Mouse (Mus musculus) right cerebral cortex, postnatal 25 days (tissue): ENCODE data around the gene Ccdc149.

ENCODE experiments used
- DNase-seq: peaks from one replicate; pipeline ENCODE4 v3.0.0; 2022

Gene Ccdc149

DNA sequence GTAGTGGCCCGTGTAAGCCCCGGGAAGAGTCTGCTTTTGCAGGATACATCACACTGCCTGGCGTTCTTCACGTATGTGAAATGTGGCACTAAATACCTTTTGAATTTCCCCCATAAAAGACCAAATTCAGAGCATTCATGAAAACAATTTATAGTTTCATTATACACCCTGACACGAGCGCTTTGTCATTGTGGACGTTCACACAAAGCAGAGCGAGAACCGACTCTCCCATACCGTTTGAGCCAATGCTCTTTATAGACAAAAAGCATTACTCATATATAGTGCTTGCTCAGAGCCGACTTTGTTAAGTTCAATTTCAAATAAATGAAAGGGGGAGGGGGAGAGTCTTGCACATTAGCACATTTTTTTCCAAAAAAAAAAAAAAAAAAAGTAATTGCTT, 31.0 kb downstream of the Ccdc149 start:
- no peak for DNase-seq

DNA sequence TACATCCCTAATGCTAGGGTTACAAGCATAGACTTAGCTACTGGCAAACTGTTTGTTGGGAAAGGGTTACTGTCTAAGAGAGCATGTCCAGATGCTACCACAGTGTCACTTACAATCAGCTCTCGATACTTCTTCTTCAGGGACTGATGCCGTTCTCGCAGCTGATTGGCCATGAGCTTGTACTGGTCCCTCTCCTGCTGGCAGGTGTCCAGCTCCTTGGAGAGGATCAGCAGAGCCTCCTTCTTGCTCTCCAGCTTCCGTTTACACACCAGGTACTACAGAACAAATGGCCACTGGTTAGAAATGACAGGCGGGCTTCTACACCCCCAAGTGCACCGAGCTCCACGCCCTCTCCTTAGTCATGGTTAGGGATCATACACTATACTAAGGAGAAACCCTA, 32.4 kb downstream of the Ccdc149 start:
- no peak for DNase-seq

DNA sequence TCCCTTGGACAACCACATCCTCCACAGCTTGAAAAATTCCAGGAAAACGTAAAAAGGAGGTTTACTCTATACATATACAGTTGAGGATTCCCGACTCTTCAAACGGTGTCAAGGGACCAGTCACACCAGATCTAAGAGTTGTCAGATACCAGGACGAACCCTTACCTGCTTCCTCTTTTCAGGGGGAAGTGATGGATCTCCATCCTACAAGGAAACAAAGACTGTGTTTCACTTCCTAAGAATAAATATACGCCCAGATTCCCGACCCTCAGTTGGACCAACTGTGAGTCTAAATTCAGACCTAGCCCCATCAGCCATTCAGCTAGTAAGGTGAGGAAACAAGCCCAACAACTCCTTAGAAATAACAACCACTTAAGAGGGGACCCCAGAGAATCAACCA, 35.8 kb downstream of the Ccdc149 start:
- no peak for DNase-seq

DNA sequence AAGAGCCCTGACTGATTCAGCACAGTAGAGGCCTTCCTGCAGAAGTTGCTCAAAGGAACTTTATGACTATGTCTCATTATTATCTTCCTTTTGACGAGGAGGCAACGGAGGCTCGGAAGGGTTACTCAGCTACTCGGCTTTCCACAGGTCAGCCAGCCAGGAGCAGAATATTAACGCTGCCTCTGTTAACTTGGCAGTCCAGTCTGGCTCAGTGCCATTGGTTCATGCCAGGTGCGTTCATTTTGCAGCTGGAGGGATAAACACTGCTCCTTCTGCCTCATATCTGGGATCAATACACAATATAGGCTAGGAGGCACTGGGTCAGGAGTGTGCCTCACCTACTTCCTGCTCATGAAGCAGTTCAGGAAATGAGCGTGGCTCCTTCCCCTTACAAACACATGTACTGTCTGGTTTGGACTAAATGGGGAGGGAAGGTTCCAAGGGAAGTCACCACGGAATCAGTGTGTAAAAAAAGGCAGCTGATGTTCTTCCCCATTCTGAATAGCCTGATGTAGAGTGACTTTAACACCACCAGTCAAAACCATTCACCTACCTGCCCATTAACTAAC, 40.0 kb downstream of the Ccdc149 start:
- no peak for DNase-seq

DNA sequence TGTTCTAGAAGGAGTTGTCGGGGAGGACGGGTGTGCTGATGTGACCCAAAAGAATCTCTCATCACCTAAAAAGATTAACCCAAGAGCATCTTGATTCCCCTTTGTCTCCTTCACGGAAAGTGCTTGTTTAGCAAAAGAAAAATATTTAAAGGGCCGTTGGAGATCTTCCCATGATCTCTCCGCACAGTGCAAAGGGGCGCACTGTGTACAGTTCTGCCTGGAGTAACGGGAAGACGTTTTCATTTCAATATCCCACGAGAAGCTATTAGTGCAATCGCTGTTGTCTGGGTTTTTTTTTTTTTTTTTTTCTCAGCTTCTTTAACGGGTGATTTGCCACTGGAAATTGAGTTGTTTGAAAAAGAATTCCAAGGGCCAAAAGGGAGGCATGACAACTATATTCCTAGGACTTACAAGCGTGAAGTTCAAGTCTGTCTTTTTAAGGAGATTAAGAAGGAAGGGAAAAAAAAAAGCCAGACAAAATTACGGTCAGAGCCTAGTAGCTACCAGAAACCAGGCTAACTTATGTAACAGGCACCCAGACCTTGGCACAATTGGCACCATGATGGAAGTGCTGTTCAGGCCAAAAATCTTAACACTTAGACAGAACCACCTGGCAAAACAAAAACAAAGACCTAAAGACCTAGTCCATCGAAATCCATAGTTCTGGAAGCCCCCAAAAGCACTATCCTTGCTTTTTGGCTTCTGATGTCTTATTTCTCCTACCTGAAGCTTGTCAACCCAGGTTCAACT, 41.4 kb downstream of the Ccdc149 start:
- DNase-seq = no peak

DNA sequence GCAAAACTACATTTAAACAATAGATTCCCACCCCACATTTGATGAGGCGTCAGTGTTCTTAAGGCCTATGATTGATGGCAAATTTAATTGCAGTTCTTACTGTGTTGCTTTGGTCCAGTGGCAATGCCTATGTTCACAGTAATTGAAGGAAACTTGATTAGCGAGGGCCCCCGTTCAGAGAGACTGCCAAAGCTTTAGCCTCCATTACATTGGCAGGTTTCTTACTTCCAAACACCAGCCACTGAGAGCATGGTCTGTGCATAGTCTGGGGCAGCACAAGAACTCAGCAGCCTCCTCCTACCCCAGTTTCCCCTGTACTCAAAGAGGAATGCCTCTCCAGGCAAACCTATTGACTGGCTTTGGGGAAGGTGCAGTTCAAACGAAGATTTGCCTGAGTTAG, 42.7 kb downstream of the Ccdc149 start:
- no peak for DNase-seq

DNA sequence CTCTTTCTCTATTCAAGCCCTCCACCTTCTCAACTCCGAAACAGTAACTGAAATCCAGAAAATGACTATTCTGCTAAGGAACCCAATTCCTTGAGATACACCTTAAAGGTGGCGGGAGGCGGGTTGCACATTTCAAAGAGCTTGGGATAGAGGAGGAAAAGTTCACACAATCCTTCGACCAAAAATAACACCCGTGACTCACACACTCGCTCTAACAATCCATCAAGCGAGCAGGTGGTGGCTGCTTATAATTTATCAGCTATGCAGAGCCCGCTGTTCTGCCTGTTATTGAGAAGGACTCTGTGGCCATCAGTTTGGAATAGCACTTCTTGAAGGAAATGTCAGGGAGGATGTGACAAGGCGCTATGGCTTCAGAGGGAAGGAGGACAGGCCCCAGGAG, 45.5 kb downstream of the Ccdc149 start:
- DNase-seq = no peak

DNA sequence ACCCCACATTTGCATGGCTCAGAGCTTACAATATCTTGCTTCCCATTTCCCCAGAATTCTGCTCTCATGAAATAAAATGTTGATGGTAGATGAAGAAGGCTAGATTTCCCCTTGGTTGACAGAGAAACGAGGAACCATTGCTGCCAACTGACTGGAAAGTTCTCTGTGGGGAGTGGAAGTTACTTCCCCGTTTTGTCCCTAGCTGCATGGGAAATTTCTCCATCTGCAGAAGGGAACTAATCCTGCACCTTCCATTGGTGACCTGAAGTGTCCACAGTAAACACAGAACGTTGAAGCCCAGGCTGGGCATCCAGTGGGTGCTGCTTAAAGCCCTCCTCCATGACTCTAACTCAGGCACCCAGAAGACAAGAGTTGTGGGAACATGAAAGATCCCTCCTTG, 47.4 kb downstream of the Ccdc149 start:
- DNase-seq = no peak

DNA sequence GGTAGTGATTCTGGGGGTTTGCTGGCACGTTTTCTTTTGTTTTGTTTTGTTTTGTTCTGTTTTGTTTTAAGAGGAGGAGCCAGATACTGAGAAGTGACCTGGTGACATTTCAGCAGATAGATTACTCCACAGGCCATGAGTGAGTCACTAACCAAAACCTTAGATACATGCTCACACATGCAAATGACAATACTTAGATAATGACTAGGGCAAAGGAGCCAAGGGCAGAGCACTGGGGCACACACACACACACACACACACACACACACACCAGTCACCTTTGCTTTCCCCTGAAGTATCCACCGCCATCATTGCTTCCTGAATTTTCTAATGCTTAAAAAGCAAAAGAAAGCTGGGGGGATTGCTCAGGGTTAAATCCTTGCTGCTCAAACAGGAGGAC, 54.8 kb downstream of the Ccdc149 start:
- DNase-seq = no peak

DNA sequence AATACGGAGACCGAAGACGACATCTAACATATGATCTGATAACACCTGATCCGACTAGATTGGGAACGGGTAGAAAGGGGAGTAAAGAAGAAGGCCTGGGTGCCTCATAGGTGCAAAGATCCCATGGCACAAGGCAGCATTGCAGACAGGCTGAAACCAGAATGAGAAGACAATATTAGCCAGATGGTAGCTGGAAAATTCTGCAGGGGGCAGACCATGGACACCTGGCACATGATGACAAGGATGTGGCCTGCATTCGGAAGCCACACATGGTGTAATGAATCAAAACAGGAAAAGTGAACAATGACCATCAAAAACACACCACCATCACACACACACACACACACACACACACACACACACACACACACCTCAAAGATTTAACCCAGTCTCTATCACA, 55.4 kb downstream of the Ccdc149 start:
- DNase-seq = no peak

DNA sequence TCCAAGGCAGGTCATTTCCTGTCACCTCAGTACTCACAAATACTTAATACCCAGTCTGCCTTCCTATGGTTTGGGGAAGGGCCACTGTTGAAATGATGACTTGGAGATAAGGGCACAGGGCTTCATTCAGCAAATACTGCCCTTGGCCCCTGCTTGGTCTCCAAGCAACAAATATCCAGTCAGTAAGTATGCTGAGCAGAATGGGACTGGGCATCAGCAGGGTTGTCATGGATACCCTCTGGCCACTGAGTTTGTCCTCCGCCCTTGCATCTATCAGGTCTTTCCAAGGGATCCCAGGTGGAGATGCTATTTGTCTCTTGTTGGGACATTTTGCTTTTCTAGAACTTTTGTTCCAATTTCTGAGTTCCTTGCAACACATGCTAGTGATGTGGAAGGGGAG, 56.1 kb downstream of the Ccdc149 start:
- no peak for DNase-seq

DNA sequence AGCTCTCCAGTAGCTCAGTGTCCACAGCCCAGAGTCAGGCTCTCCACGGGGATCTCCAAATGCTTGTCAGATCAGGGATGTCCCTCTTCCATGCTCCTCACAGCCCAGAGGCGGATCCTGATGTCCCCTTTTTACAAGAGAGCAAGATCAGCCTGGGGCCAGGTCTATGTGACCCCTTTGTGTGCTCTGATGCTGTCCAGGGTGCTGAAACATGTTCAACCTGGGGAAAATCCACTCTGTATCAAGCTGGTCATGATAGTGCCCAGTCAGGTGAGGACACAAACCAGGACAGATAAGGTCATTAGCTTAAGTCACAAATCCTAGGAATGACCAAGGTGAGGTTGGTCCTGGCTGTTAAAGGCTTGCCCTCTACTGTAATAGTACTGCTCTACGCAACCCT, 59.8 kb downstream of the Ccdc149 start:
- no peak for DNase-seq

DNA sequence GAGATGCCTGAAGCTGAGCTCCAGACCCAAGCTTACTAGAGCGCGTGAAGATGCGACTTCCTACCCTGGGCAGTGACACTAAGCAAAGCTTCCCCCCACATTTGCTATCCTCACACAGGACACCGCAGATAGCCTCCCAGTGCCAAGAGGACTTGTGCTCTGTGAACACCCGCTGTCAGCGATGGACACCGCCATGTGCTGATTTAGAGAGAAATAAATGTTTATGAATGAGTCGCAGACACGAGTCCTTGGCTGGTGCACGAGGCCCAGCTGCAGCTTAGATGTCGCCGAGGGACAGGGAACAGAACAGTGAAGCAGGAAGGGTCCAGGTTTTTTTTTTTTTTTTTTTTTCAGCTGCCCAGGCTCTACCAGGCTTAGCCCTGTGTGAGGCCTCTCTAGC, 61.1 kb downstream of the Ccdc149 start:
- no peak for DNase-seq

DNA sequence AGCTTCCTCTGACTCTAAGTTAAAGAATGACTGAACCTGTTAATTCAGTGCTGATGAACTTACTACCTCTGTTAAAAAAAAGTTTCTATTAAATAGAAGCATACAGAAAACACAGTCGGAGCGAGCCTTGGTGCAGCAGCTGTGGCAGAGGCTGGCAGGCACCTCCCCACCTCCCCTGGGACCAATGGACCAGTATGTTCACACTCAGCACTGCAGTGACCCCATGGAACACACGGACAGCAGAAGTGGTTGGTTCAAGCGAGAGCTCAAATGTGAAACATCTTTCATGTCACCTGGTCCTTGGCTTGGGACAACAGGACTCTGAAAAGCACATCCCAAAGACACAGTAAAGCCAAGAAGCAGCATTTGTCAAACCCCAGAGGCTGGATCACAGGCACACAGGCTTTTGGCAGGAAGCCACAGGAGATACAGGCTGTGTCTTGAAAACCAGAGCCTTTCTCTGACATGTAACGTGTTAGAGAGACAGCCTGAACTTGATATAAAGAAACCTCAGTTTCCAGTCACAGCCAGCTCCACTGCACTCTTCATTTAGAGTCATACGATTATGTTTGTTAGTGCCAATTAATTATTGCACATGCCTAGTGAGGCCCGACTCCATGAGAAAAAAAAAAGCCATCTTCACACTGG, 62.5 kb downstream of the Ccdc149 start:
- no peak for DNase-seq

DNA sequence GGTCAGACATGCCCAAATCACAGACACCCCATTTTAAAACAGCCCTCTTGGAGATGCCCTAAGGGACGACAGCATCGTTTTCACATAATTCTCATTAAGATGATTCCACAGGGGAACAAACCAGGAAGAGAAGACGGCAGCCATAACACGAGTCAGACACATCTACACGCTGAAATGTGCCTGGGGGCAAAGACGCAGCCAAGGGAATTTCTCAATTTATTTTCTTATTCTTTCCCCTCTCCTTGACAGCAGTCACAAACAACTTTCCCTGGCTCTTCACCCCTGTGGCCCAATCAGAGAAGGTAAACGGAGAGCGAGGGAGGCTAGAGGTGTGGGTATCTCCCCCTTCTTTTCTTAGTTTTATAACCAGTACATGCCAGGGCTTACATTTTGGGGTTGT, 66.9 kb downstream of the Ccdc149 start:
- no peak for DNase-seq

DNA sequence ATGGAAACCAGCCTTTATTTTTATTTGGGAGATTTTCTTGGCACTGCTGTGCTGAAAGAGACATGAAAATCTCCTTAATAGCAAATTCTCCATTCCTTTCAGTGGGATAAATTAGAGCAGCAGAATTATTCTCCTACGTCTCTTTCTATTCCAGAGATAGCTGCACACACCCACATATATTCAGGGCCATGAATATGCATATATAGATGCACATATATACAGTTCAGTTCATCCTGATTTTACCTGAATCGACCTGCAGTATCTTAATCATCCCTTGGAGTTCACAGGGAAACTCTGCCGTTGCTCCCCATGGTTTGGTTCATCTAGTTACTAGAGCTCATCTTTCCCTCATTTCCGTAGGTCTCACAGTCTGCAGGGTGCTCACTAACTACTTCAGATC, 77.6 kb downstream of the Ccdc149 start:
- no peak for DNase-seq

DNA sequence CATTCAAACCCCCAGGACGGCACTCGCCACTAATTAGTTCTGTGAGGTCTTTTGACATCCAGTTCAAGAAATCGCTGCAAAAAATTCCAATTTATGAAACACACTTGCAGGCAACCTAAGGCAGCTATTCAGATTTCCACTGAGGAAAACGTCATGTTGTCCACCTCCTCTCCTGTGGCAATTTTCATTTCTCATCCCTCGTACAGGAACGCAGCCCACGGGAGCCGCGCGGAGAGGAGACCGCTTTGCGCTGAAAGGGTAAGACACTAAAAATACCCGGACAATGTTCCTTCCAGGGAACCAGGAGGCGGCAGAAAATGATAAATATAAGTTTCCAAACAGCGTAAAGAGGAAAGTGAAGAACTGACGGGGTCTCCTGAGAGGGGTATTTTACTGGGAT, 79.8 kb downstream of the Ccdc149 start:
- DNase-seq = peak; percentile 61

DNA sequence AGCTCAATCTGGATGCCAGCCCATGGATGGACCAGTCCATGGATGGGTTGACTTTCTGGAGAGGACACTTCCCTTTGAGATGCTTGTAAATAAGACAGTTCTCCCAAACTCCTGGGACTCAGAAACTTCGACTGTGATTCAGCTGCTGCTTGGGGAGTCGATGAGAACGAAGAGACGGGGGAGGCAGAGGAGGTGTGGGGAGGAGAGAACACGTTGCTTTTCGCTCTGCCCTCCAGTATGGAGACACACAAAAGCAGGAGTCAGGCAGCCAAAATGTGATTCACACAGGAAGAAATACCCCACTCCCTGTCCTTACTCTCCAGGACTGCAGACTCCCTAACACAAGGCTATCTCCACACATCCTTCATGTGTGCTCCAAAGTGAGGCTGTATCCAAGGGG, 80.9 kb downstream of the Ccdc149 start:
- DNase-seq = peak; percentile 51

DNA sequence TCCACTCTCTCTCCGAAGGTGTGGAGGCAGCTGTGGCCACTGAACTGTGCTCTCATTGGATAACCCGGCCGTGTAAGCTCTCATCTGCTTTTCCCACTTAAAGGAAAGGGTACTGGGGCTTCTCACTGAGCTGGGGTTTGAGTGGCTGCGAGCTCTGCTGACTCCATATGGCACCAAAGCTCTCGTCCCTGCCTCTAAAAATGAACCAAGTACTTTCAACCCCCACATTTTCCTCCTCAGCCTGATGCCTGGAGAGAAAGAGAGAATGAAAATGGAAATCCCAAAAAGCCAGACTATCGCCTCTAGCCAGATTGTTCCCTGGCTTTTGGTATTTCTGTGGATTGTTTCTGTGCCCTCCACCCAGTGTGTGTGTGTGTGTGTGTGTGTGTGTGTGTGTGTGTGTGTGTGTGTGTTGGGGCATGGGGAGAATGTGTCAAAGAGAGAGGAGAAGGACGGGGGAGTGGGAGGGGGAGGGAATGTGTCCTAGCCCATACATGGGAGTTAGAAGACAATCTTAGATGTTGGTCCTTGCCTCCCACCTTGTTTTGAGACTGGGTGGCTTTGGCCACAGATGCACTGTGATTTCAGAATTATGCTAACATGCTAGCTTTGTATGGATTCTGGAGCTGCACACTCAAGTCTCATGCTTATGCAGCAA, 83.1 kb downstream of the Ccdc149 start:
- peak; percentile 41 for DNase-seq

DNA sequence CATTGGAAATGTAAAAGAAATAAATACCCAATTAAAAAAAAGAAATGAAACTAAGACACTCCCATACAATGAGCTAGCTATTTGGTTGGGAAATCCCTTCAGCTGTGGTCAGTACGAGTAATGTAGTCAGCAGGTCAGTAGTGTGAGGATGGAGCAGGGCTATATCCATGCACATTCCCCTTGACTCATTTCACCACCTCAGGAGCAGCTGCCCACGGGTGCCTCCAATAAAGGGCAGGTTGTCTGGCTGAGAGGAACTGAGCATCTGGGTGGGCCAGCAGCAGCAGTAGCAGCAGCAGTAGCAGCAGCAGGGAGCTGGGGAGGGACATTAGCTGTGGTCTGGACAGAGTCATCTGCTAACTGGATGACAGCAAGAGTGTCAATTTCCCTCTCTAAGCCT, 85.3 kb downstream of the Ccdc149 start:
- DNase-seq = no peak

DNA sequence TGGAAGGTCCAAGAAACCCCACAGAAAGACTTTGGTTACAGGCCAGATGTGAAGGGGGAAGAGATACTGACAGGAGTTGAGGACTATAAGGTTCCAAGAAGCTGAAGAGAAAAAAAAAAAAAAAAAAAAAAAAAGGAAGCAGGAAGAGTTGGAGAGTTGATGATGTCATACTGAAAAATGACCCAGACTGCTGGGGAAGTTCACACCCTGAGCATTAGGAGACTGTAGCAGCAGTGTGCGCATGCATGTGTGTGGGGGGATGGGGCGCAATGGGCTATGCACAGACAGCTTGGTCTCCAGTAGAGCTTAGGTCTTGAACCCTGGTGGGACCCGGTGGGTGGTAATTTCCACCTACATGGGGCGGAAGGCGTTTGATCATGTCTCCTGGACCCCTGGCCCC, 87.6 kb downstream of the Ccdc149 start:
- DNase-seq = no peak

DNA sequence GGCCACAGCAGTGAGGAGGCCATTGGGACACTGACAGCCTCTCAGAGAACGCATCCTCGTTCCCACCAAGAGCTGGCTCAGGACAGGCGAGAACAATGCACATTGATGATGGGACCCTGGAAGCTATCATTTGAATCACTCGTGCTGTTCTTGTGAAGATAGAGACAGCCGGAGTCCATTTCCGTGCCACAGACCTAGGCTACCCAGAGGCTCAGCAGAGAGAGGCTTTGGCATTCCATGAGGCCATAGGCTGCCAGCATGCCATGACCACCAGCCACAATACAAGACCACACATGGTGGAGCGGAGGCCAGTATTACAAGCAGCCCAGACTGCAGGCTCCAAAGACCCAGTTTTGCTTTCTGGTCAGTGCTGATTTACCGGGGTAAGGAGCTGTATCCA, 88.5 kb downstream of the Ccdc149 start:
- DNase-seq = no peak

DNA sequence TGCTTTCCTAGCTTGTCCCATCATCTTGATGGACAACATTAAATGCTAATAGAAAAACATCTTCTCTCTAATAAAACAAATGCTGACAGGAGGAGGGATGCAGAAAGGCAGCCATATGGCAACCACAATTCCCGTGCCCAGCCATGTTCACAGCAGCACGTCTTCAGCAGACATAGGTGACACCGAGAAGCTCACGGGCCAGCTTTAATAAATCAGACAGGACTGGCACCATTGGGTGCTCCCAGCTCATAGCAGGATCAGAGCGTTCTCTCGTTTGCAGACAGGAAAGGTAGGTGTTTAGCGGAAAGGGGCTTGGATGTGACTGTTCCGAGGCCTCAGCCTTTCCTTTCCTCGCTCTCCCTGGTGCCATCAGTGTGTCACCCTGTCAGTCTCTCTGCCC, 95.5 kb downstream of the Ccdc149 start:
- no peak for DNase-seq

DNA sequence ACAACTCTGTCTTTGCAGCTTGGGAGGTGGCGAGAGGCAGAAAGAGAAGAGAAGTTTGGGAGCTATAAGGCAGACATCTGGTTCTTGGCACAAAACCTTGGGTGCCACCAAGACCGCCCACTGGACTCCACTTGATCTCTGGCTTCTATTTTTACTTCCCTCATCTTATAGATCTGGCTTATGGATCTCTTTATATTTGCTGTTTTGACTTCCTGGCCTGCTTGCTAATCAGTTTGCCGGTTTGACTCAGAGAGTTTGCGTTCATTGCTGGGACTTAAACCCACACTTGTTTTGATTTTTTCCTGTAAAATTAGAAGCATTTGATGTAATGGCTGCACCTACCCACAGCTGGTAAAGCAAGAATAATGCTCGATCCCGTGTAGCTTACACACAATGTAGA, 100.4 kb downstream of the Ccdc149 start:
- no peak for DNase-seq
